Mouse (Mus musculus) CH12.LX (cell line): ENCODE data around the gene D16Ertd472e. TPM values are rescaled to one million over a fixed set of nuclear protein-coding genes. Genes with fewer than 3 reads are reported as not detected.

ENCODE experiments used
- DNase-seq: peaks from one replicate; pipeline ENCODE4 v3.0.0-alpha.2; 2013; ENCODE audit errors: extremely low read depth
- H3K27ac ChIP-seq: 2 replicates; pipeline ENCODE4 v1.5.1; 2012; ENCODE audit warnings: low read depth, mild to moderate bottlenecking, control low read depth, moderate library complexity; ENCODE audit not compliant: insufficient read depth
- H3K27me3 ChIP-seq: replicated peaks from 2 replicates; pipeline ENCODE3; 2012; ENCODE audit warnings: inconsistent platforms
- H3K36me3 ChIP-seq, 2 experiments: replicated peaks in 1 of 2; 2 replicates each; pipeline versions ENCODE3 to v1.6.1; 2012; ENCODE audit warnings: inconsistent platforms in 1 of 2, low read length in 1 of 2, mild to moderate bottlenecking in 1 of 2, mixed read lengths in 1 of 2, moderate library complexity in 1 of 2; ENCODE audit not compliant: control insufficient read depth in 1 of 2, insufficient read depth in 1 of 2
- H3K4me1 ChIP-seq, 2 experiments: 2 replicates each; pipeline ENCODE4 v1.6.1; 2012; ENCODE audit warnings: inconsistent platforms in 1 of 2, moderate library complexity in 1 of 2; ENCODE audit not compliant: insufficient read depth in 2 of 2, control insufficient read depth in 1 of 2
- H3K4me2 ChIP-seq: 2 replicates; pipeline ENCODE4 v1.6.1; 2012; ENCODE audit warnings: low read depth, mild to moderate bottlenecking, control low read depth; ENCODE audit not compliant: poor library complexity, insufficient read depth, severe bottlenecking
- H3K4me3 ChIP-seq, 3 experiments: fragments of 150-350 bp in 1 of 3; sonication (generic) in 1 of 3; replicated peaks in 1 of 3; 2 replicates each; pipeline versions ENCODE3 to v1.5.1; 2011 to 2012; ENCODE audit warnings: low read depth in 2 of 3, low read length in 2 of 3, mild to moderate bottlenecking in 2 of 3, moderate library complexity in 2 of 3, control low read depth in 1 of 3, improper control_type of control experiment in 1 of 3, inconsistent platforms in 1 of 3, mixed read lengths in 1 of 3; ENCODE audit not compliant: poor library complexity in 1 of 3
- H3K79me2 ChIP-seq: replicated peaks from 2 replicates; pipeline ENCODE4 v1.6.1; 2012; ENCODE audit warnings: mild to moderate bottlenecking, moderate library complexity; ENCODE audit not compliant: control insufficient read depth, poor library complexity, insufficient read depth, severe bottlenecking; ENCODE audit errors: extremely low read depth
- H3K9ac ChIP-seq: 2 replicates; pipeline ENCODE4 v1.6.1; 2012; ENCODE audit warnings: low read depth, mild to moderate bottlenecking, control low read depth, moderate library complexity; ENCODE audit not compliant: insufficient read depth
- H3K9me3 ChIP-seq: replicated peaks from 2 replicates; pipeline ENCODE3; 2012; ENCODE audit warnings: low read length, inconsistent platforms, mixed read lengths
- CHD1 ChIP-seq: IDR thresholded peaks from 2 replicates; pipeline ENCODE4 v1.6.1; 2012; ENCODE audit warnings: low read depth, low read length, improper control_type of control experiment, inconsistent platforms
- CTCF ChIP-seq, 2 experiments: IDR thresholded peaks in 1 of 2; conservative IDR thresholded peaks in 1 of 2; 2 replicates each; pipeline ENCODE4 v1.5.1; 2011 to 2012; ENCODE audit warnings: low read depth in 2 of 2, low read length in 2 of 2, improper control_type of control experiment in 1 of 2, inconsistent platforms in 1 of 2, mild to moderate bottlenecking in 1 of 2, moderate library complexity in 1 of 2
- E2F4 ChIP-seq: IDR thresholded peaks from 2 replicates; pipeline ENCODE4 v1.6.1; 2011; ENCODE audit warnings: low read depth, low read length, improper control_type of control experiment; ENCODE audit not compliant: insufficient replicate concordance
- IRF4 ChIP-seq: IDR thresholded peaks from 2 replicates; pipeline ENCODE4 v1.6.1; 2014; ENCODE audit warnings: low read depth, mild to moderate bottlenecking, inconsistent platforms, low read length, improper control_type of control experiment
- JUN ChIP-seq: IDR thresholded peaks from 2 replicates; pipeline ENCODE4 v1.6.1; 2011; ENCODE audit warnings: low read depth, mild to moderate bottlenecking, low read length, improper control_type of control experiment, moderate library complexity; ENCODE audit not compliant: insufficient read depth
- MAFK ChIP-seq: IDR thresholded peaks from 2 replicates; pipeline ENCODE4 v1.6.1; 2011; ENCODE audit warnings: low read length, improper control_type of control experiment; ENCODE audit not compliant: insufficient replicate concordance
- MAX ChIP-seq: IDR thresholded peaks from 2 replicates; pipeline ENCODE4 v1.6.1; 2011; ENCODE audit warnings: low read length, improper control_type of control experiment
- MAZ ChIP-seq: IDR thresholded peaks from 2 replicates; pipeline ENCODE4 v1.6.1; 2012; ENCODE audit warnings: low read depth, mild to moderate bottlenecking, inconsistent platforms, low read length, improper control_type of control experiment, moderate library complexity
- MEF2A ChIP-seq: IDR thresholded peaks from 2 replicates; pipeline ENCODE4 v1.6.1; 2014; ENCODE audit warnings: low read depth, mild to moderate bottlenecking, inconsistent platforms, low read length, improper control_type of control experiment, borderline replicate concordance
- MXI1 ChIP-seq: IDR thresholded peaks from 2 replicates; pipeline ENCODE4 v1.6.1; 2011; ENCODE audit warnings: mild to moderate bottlenecking, low read depth, low read length, improper control_type of control experiment
- MYC ChIP-seq: IDR thresholded peaks from 2 replicates; pipeline ENCODE4 v1.6.1; 2011; ENCODE audit warnings: low read depth, mild to moderate bottlenecking, improper control_type of control experiment, low read length
- NRF1 ChIP-seq: IDR thresholded peaks from 2 replicates; pipeline ENCODE4 v1.6.1; 2014; ENCODE audit warnings: low read depth, mild to moderate bottlenecking, inconsistent platforms, low read length, improper control_type of control experiment, moderate library complexity
- PAX5 ChIP-seq: IDR thresholded peaks from 2 replicates; pipeline ENCODE4 v1.6.1; 2012; ENCODE audit warnings: low read length, inconsistent platforms, mixed read lengths
- POLR2AphosphoS2 ChIP-seq: IDR thresholded peaks from 2 replicates; pipeline ENCODE4 v1.6.1; 2011; ENCODE audit warnings: low read depth, low read length, improper control_type of control experiment
- SIN3A ChIP-seq: IDR thresholded peaks from 2 replicates; pipeline ENCODE4 v1.6.1; 2012; ENCODE audit warnings: low read length, improper control_type of control experiment, inconsistent platforms
- SMC3 ChIP-seq: IDR thresholded peaks from 2 replicates; pipeline ENCODE4 v1.6.1; 2011; ENCODE audit warnings: low read depth, low read length, improper control_type of control experiment
- TBP ChIP-seq: conservative IDR thresholded peaks from 2 replicates; pipeline ENCODE4 v1.6.1; 2011; ENCODE audit warnings: low read depth, low read length, improper control_type of control experiment
- TCF12 ChIP-seq: IDR thresholded peaks from 2 replicates; pipeline ENCODE4 v1.6.1; 2014; ENCODE audit warnings: low read depth, mild to moderate bottlenecking, inconsistent platforms, low read length, improper control_type of control experiment
- UBTF ChIP-seq: IDR thresholded peaks from 2 replicates; pipeline ENCODE4 v1.6.1; 2012; ENCODE audit warnings: low read depth, mild to moderate bottlenecking, inconsistent platforms, low read length, improper control_type of control experiment, moderate library complexity
- ZMIZ1 ChIP-seq: IDR thresholded peaks from 2 replicates; pipeline ENCODE4 v1.6.1; 2012; ENCODE audit warnings: low read depth, mild to moderate bottlenecking, inconsistent platforms, low read length, improper control_type of control experiment
- ZNF384 ChIP-seq: IDR thresholded peaks from 2 replicates; pipeline ENCODE4 v1.6.1; 2012; ENCODE audit warnings: low read depth, low read length, improper control_type of control experiment, inconsistent platforms
- dilution Hi-C: fragments of 300-500 bp; cut with MboI; formaldehyde crosslinking; loops from 2 replicates; pipeline ENCODE4 v1.14.3; 2020; ENCODE audit warnings: low sequenced_read_pairs; ENCODE audit not compliant: extremely low pct_unique_long_range_greater_than_20kb, extremely low pct_ligation_motif_present
- in situ Hi-C: fragments of 300-500 bp; cut with MboI; formaldehyde crosslinking; loops from 3 replicates; pipeline ENCODE4 v1.14.3; 2019; ENCODE audit warnings: low sequenced_read_pairs, low pct_ligation_motif_present, low pct_unique_long_range_greater_than_20kb, mixed read lengths
- polyA plus RNA-seq: library from polyadenylated mRNA; unstranded; fragments of >175 nt; gene quantifications from 2 replicates; pipeline ENCODE4 v1.2.1, GENCODE M21; 2012; ENCODE audit warnings: low read depth; ENCODE audit not compliant: insufficient read length
- total RNA-seq, 2 experiments: library from RNA; depleted of rRNA; stranded (reverse); fragments of 300-350 nt in 1 of 2; fragments of >200 nt in 1 of 2; gene quantifications; 2 replicates each; pipeline ENCODE4 v1.2.3; 2012 to 2014

The D16Ertd472e gene
- total and polyA plus RNA-seq, 3 experiments, result 40.6 to 77.5 (median 65.4) TPM

DNA sequence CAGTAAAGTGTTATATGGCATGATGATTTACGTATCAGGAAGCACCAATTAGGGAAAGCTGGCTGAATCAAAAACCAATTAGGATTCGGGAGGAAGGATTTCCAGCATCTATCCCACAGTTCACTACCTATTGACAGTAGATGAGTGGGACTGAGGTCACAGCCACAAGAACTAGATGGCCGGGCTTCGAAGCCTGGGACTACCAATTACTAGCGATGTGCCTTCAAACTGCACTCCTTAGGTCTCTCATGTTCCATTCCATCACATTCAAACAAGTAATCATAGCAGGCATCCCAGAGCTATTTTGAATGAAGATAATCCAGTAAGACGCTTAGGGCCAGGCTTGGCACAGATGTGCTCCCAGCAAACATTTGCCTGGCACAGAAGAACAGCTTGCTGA lies 2.3 kb downstream of the D16Ertd472e start:
- peak overlapping the region; percentile 92 for H3K9ac ChIP-seq
- peak overlapping the region; percentile 74 for H3K4me2 ChIP-seq
- H3K4me1 ChIP-seq, result peaks cover 7 to 29% of the 10 kb centered on the region in 2 experiments; a peak in 3 of 4 replicates
- no peaks in the 10 kb centered on the region for H3K9me3 ChIP-seq
- H3K36me3 ChIP-seq, result peaks cover 12 to 26% of the 10 kb centered on the region in 2 experiments
- DNase-seq, result no peak
- dilution Hi-C loops (no loop called here), in situ Hi-C loops (no loop called here)
- H3K27me3 ChIP-seq, result no peaks in the 10 kb centered on the region
- peaks cover 37% of the 10 kb centered on the region for H3K79me2 ChIP-seq
- peak overlapping the region; percentile 7 to 96 (median 86) for H3K4me3 ChIP-seq
- no peak for TF ChIP-seq JUN
- no peak for TF ChIP-seq E2F4
- TF ChIP-seq NRF1, result no peak
- no peak for TF ChIP-seq MAX
- TF ChIP-seq CHD1, result no peak
- no peak for TF ChIP-seq TCF12
- no peak for TF ChIP-seq TBP
- TF ChIP-seq SMC3, result no peak
- no peak for TF ChIP-seq PAX5
- TF ChIP-seq MAZ, result no peak
- TF ChIP-seq CTCF (conservative IDR thresholded peaks at IDR 0.05 in 1 of 2, IDR thresholded peaks at IDR 0.05 in 1 of 2; ENCODE audit: low read depth in 2 of 2, low read length in 2 of 2), result no peak
- no peak for TF ChIP-seq MAFK
- no peak for TF ChIP-seq UBTF
- no peak for TF ChIP-seq ZNF384
- no peak for TF ChIP-seq MXI1
- no peak for TF ChIP-seq MYC
- no peak for TF ChIP-seq MEF2A
- H3K27ac ChIP-seq, result no peak overlapping the region

DNA sequence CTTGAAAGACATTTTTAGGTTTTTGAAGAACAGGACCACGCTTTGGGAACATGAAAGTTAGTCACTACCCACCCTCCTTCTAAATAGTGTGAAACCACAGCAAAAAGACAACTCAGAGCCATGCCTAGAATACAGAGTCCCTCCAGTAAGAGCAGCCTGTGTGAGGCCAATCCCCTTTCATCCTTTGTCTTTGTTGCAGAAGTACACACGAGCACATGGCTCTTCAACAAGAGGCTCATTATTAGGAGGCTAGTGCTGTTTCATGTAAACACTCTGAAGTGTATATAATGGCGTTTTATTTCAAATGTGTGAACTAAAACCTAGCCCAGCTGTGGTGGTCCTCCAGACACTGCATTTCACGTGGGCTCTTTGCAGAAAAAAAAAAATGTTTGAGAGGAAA lies 3.5 kb downstream of the D16Ertd472e start:
- Histone ChIP-seq H3K9me3 (no peaks in the 10 kb centered on the region), H3K36me3 (peaks cover 12 to 26% of the 10 kb centered on the region in 2 experiments), H3K79me2 (peaks cover 37% of the 10 kb centered on the region), H3K27ac (no peak overlapping the region), H3K4me3 (no peak overlapping the region), H3K27me3 (no peaks in the 10 kb centered on the region), H3K4me1 (peaks cover 3 to 25% of the 10 kb centered on the region in 2 experiments; a peak in 3 of 4 replicates), H3K9ac (no peak overlapping the region), H3K4me2 (no peak overlapping the region)
- DNase-seq, result no peak
- in situ Hi-C loops, result no loop called here
- TF ChIP-seq IRF4, result no peak
- no peak for TF ChIP-seq SIN3A
- no peak for TF ChIP-seq CHD1
- TF ChIP-seq MAFK, result no peak
- no peak for TF ChIP-seq PAX5
- TF ChIP-seq SMC3, result no peak
- TF ChIP-seq TBP, result no peak
- TF ChIP-seq MXI1, result no peak
- no peak for TF ChIP-seq MEF2A
- TF ChIP-seq POLR2AphosphoS2, result no peak
- TF ChIP-seq ZMIZ1, result no peak
- dilution Hi-C loops, result no loop called here
